Mouse (Mus musculus) gastrocnemius, postnatal 10 days (tissue): ENCODE results near the gene Akap4. TPM values are rescaled to one million over a fixed set of nuclear protein-coding genes. Genes with fewer than 3 reads are reported as not detected.

ENCODE experiments used
- DNase-seq: peaks from one replicate; pipeline ENCODE4 v3.0.0; 2021; ENCODE audit warnings: mixed read lengths
- long read RNA-seq, 2 experiments: library from polyadenylated mRNA; stranded (forward); transcript quantifications; one replicate each; pipeline ENCODE4 v2.0.0; 2021
- total RNA-seq, 2 experiments: library from RNA; stranded (reverse); gene quantifications; 2 replicates each; pipeline ENCODE4 v1.2.3; 2021

The Akap4 gene
- not detected for total RNA-seq
- long read RNA-seq, experiment 1: 0 reads
- long read RNA-seq, experiment 2: 0 reads

- no peak for DNase-seq
Observed at GRCm38 (mm10) chrX:7067219-7067618, at the start of gene Akap4. TSS of gene Akap4 (plus strand) at chrX:7067519.

- DNase-seq: no peak
Observed at GRCm38 (mm10) chrX:7041519-7041918, 25.8 kb upstream of the Akap4 start, which contains the start of gene Ccnb3. TSS of gene Ccnb3 (minus strand) at chrX:7041619.

- DNase-seq: no peak
Observed at GRCm38 (mm10) chrX:7057056-7057455, 10.3 kb upstream of the Akap4 start.

GRCm38 (mm10) chrX:7057634-7058033 lies 9.7 kb upstream of the Akap4 start:
- no peak for DNase-seq

- DNase-seq: no peak
Observed at GRCm38 (mm10) chrX:7064109-7064508, 3.2 kb upstream of the Akap4 start.

- DNase-seq: no peak
Observed at GRCm38 (mm10) chrX:7068002-7068401, 683 bp downstream of the Akap4 start.

GRCm38 (mm10) chrX:7079820-7080429 lies 12.6 kb downstream of the Akap4 start:
- no peak for DNase-seq

- DNase-seq: no peak
Observed at GRCm38 (mm10) chrX:7085878-7086277, 18.6 kb downstream of the Akap4 start.

GRCm38 (mm10) chrX:7090323-7090722 lies 23.0 kb downstream of the Akap4 start:
- DNase-seq: no peak

GRCm38 (mm10) chrX:7102280-7102679 lies 35.0 kb downstream of the Akap4 start:
- DNase-seq: no peak

GRCm38 (mm10) chrX:7114885-7115284 lies 47.6 kb downstream of the Akap4 start:
- DNase-seq: no peak

GRCm38 (mm10) chrX:7121618-7122280 lies 54.4 kb downstream of the Akap4 start:
- DNase-seq: no peak

Other genes with a start within 250 kb of the Akap4 start
- under 1 TPM in 1 of 2 experiments, not detected in 1; 0.14 TPM for gene Ccnb3, start 25.9 kb upstream of the Akap4 start, total RNA-seq